Mouse (Mus musculus) kidney, adult 18-20 months (tissue): Measurements from ENCODE around the gene Coa3.
A peak's percentile ranks its signal among the peaks of the same experiment; 100 is the strongest.

Experiments
- DNase-seq: peaks from one replicate; pipeline ENCODE4 v3.0.0; 2021

Coa3 gene

GRCm38 (mm10) chr11:101248258-101248994, 30.5 kb downstream of the Coa3 start:
- peak; percentile 84 for DNase-seq

- peak; percentile 47 for DNase-seq
Measured at GRCm38 (mm10) chr11:101247521-101248030, 31.3 kb downstream of the Coa3 start.

DNA sequence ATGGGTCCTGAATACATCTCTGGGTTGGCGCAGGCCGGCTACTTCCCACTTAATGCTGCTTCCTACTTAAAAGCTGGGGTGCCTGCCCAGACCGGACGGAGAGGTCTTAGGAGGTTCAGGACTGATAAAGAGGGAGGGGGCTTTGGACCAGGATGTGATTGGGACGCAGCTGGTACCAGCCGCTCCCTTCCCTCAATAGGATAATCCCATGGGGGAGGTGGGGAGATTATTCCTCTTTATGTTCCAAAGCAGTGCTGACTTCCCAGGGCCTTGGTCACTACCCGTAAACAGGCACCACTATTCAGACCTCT, 32.3 kb downstream of the Coa3 start:
- no peak for DNase-seq

GRCm38 (mm10) chr11:101245855-101246701, 32.8 kb downstream of the Coa3 start, which contains the start of gene Ramp2:
Gene Ramp2 (plus strand): TSS chr11:101246028.
- DNase-seq: peak; percentile 68

- DNase-seq: peak; percentile 32
Measured at GRCm38 (mm10) chr11:101245071-101245470, 33.8 kb downstream of the Coa3 start.

DNA sequence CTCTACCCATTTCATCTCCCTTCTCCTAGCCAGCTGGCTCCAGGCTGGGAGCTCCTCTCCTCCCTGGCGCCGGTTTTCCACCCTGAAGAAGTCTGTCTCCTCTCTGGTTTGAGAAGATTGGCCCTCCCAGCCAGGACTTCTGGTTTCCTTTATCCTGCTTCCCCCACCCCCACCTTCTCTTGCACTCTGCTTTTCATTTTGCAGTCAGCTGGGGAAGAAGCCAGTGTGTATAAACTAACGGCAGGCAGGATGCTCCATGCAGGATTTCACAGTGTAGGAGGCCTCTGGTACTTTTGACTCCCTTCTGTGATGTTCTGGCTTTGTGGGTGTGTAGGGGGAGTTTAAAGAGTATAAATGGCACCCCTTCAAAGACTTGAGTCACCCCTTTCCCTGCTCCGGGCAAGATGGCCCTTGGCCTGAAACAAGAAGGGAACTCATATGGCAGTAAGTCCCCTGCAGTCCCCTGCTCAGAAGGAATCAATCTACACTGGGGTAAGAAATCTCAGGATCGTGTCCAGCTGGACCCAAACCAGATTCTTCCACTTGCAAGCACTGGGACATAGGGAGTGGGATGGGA, 40.8 kb downstream of the Coa3 start:
- no peak for DNase-seq

DNA sequence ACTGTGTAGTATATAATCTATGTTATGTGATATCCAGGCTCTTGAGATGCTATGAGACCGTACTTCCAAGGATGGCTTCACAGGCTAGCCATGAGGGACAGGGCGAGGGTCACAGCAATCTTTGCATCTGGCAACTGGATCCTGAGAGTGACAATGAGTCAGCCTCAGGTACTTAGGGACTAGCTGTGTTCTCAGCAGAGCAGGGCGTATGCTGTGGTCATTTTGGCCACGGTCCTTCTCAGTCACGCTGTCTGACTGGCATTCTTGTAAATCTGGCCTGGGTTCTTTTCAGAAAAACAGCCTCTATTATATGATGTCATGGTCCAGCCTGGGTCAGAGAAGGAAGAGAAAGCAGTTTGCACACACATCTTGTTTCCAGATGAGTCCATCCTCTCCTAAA, 42.1 kb downstream of the Coa3 start:
- no peak for DNase-seq

DNA sequence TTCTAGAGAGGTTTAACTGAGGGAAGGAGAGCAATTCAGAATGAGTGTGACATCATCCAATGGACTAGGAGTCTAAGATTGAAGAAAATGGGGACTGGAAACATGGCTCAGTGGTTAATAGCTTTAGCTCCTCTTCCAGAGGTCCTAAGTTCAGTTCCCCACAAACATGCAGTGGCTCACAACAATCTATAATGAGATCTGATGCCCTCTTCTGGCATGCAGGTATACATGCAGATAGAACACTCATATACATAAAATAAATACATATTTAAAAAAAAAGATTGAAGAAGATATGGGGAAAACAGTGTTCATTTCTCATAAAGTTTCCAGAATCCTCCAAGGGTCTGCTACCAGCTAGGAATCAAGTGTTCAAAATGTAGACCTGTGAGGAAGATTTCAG, 43.5 kb downstream of the Coa3 start:
- DNase-seq: no peak

GRCm38 (mm10) chr11:101234124-101234523, 44.8 kb downstream of the Coa3 start:
- no peak for DNase-seq

DNA sequence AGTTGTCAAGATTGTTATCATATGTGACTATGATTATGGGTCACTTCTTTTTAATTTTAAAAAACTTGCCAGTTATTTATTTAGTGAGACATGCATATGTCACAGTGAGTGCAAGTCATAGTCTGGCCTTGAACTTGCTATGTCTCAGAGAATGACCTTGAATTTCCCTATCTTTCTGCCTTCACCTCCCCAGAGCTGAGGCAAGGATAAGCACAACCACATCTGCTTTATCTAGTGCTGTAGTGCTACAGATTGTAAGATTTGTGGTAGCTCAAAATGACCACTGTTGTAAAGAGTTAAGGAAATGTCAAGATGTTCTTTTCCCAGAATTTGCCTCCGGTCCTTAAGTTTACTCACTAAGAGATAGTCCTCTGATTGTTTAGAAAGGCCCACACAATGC, 45.7 kb downstream of the Coa3 start:
- no peak for DNase-seq

DNA sequence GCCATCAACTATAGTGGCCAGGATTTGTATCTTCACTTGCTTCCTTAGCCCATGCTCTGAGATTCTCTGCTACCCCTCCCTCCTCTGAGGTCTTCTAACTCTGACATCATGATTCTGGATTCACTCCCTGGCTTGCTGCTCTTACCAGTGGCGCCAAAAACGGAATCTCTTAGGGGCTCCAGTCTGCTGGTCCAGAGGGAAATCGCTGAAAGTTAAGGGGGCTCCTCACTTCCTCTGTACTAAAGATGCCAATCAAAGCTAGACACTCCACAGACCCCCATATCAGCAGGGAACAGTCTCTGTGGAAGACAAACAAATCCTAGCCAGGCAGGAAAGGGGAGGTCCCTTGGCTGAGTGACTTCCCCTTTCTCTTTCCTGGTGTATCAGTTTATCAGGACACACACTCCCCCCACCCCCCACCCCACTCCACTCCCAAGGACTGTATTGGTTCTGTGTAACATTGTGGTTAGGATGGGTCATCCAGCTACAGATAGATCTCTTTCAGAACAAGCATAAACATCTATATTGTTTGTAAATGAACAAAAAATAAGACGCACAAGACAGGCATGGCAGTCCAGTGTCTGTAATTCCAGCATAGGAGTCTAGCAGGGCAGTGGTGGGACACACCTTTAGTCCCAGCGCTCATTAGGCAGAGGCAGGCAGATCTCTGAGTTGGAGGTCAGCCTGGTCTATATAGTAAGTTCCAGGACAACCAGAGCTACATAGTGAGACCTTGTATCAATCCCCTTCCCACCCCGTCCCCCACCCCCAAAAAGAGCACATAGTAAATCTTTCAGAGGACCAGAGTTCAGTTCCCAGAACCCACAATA, 46.7 kb downstream of the Coa3 start:
- peak; percentile 63 for DNase-seq

DNA sequence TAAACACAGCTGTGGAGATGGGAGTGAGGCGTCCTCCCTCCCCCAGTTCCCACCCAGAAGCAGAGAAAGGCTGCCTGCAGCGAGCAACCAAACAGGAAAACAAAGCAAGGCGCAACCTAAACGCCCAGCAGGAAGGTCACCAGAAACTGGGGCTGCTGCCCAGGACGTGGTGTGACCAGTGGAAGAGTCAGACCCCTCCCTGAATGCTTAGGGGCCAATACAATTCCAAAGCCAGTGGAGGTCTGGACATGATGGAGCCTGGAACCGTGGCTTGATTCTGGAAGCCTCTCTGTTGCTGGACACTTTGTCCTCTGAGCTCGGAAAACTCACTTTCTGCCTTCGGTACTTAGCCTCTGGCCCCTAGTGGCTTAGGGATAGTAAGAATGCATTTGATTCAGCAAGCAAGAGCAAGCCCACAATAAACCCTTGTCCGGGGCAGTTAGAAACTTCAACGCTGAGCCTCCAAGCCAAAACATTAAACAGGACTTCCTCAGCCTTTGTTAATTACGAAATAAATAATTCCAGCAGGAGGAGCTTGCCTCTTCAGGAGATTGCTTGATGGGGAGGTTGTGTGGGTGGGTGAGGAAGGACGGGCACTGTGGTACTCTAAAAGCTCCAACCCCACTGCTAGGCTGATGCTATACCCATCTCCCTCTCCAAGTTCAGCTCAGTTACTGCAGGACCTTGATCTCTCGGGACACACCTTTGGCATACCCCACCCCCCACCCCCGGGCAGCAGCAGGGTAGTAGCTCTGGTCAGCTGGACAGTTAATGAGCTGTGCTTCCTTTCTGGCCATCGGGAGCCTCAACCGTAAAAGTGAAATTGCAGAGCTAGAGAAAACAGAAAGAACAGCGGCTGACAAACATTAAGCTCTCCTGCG, 47.7 kb downstream of the Coa3 start:
- peak; percentile 73 for DNase-seq

DNA sequence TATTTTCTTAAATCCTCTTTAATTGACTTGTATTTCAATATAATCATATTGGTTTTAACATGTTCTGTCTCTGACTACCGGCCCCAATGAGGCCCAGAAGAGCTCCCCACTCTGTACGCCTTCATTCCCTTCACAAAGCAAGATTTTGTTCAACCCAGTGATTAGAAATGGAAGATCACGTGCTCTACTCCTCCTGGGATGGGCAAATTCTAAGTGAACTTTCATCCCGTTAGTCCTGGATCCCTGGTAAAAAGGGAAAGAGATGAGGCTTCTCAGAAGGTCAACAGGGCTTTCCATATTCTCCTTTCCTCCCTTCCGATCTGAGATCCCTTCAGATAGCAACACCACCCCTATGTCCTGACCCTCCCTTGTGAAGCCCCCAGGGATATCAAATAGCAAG, 48.4 kb downstream of the Coa3 start:
- peak; percentile 28 for DNase-seq

GRCm38 (mm10) chr11:101230061-101230511, 48.8 kb downstream of the Coa3 start:
- DNase-seq: no peak

GRCm38 (mm10) chr11:101229361-101229900, 49.5 kb downstream of the Coa3 start:
- DNase-seq: no peak
